Mouse (Mus musculus) common myeloid progenitor, adult 5-6 weeks (primary cell): ENCODE data around the gene Zfp423. TPM values are rescaled to one million over a fixed set of nuclear protein-coding genes. Genes with fewer than 3 reads are reported as not detected.
"Not testable (repeated sequence)": the region's sequence is repeated elsewhere in the genome, so short reads cannot be mapped to it uniquely, and the experiment has no call there.

Source experiments
- ATAC-seq: replicated peaks from 2 replicates; pipeline ENCODE4 v1.8.0; 2016; ENCODE audit warnings: low read depth, mild to moderate bottlenecking, moderate TSS enrichment, inconsistent platforms; ENCODE audit not compliant: poor library complexity, severe bottlenecking
- total RNA-seq: library from RNA; stranded (forward); fragments of 200-1000, 187-1606 nt; gene quantifications from 2 replicates; pipeline ENCODE4 v1.2.3, GENCODE M21; 2017

The Zfp423 gene
- total RNA-seq, 1 experiment from 2014 or later: not detected

GRCm38 (mm10) chr8:87851380-87851779, 108.0 kb downstream of the Zfp423 start:
- ATAC-seq: no peak

GRCm38 (mm10) chr8:87848836-87849235, 110.6 kb downstream of the Zfp423 start:
- ATAC-seq: no peak

- ATAC-seq: no peak
Measured at GRCm38 (mm10) chr8:87847796-87848195, 111.6 kb downstream of the Zfp423 start.

GRCm38 (mm10) chr8:87842096-87842495, 117.3 kb downstream of the Zfp423 start:
- not testable (repeated sequence) for ATAC-seq

GRCm38 (mm10) chr8:87837266-87837665, 122.1 kb downstream of the Zfp423 start:
- no peak for ATAC-seq

- ATAC-seq: no peak
Measured at GRCm38 (mm10) chr8:87836866-87837265, 122.5 kb downstream of the Zfp423 start.

- ATAC-seq: no peak
Measured at GRCm38 (mm10) chr8:87835924-87836323, 123.5 kb downstream of the Zfp423 start.

- ATAC-seq: no peak
Measured at GRCm38 (mm10) chr8:87835411-87835821, 124.0 kb downstream of the Zfp423 start.

- no peak for ATAC-seq
Measured at GRCm38 (mm10) chr8:87834656-87835055, 124.7 kb downstream of the Zfp423 start.

GRCm38 (mm10) chr8:87833841-87834620, 125.4 kb downstream of the Zfp423 start:
- no peak for ATAC-seq

- no peak for ATAC-seq
Measured at GRCm38 (mm10) chr8:87833339-87833738, 126.1 kb downstream of the Zfp423 start.

GRCm38 (mm10) chr8:87832381-87833325, 126.7 kb downstream of the Zfp423 start:
- ATAC-seq: no peak

GRCm38 (mm10) chr8:87831567-87831966, 127.8 kb downstream of the Zfp423 start:
- no peak for ATAC-seq

- no peak for ATAC-seq
Measured at GRCm38 (mm10) chr8:87831116-87831515, 128.3 kb downstream of the Zfp423 start.

- ATAC-seq: no peak
Measured at GRCm38 (mm10) chr8:87830200-87830599, 129.2 kb downstream of the Zfp423 start.

- no peak for ATAC-seq
Measured at GRCm38 (mm10) chr8:87826013-87826660, 133.3 kb downstream of the Zfp423 start.

- ATAC-seq: no peak
Measured at GRCm38 (mm10) chr8:87823172-87823571, 136.2 kb downstream of the Zfp423 start.

- no peak for ATAC-seq
Measured at GRCm38 (mm10) chr8:87822690-87823089, 136.7 kb downstream of the Zfp423 start.

GRCm38 (mm10) chr8:87822175-87822574, 137.2 kb downstream of the Zfp423 start:
- no peak for ATAC-seq

- ATAC-seq: no peak
Measured at GRCm38 (mm10) chr8:87821655-87822054, 137.7 kb downstream of the Zfp423 start.
